Mouse (Mus musculus): ENCODE measurements around the gene Ifi213.
"Not testable (repeated sequence)": the region's sequence is repeated elsewhere in the genome, so short reads cannot be mapped to it uniquely, and the experiment has no call there.

The Ifi213 gene

GRCm38 (mm10) chr1:173598838-173599494, at the start of gene Ifi213:
TSS of gene Ifi213 (minus strand) at chr1:173599274.
- not testable (repeated sequence) for DNase-seq (ENCODE audit: low spot score)

- DNase-seq (ENCODE audit: low spot score) = no peak
Measured at GRCm38 (mm10) chr1:173645393-173645792, 46.3 kb upstream of the Ifi213 start.

- no peak for DNase-seq (ENCODE audit: low spot score)
Measured at GRCm38 (mm10) chr1:173633969-173634645, 35.0 kb upstream of the Ifi213 start.

GRCm38 (mm10) chr1:173630622-173631021, 31.5 kb upstream of the Ifi213 start, which contains the start of gene Ifi209:
TSS of gene Ifi209 (plus strand) at chr1:173630917.
- not testable (repeated sequence) for DNase-seq (ENCODE audit: low spot score)

- no peak for DNase-seq (ENCODE audit: low spot score)
Measured at GRCm38 (mm10) chr1:173626686-173627085, 27.6 kb upstream of the Ifi213 start.

- no peak for DNase-seq (ENCODE audit: low spot score)
Measured at GRCm38 (mm10) chr1:173624052-173624451, 25.0 kb upstream of the Ifi213 start.

- not testable (repeated sequence) for DNase-seq (ENCODE audit: low spot score)
Measured at GRCm38 (mm10) chr1:173622216-173622615, 23.1 kb upstream of the Ifi213 start.

GRCm38 (mm10) chr1:173610291-173610690, 11.2 kb upstream of the Ifi213 start:
- DNase-seq (ENCODE audit: low spot score) = not testable (repeated sequence)

GRCm38 (mm10) chr1:173589698-173590097, 9.4 kb downstream of the Ifi213 start:
- not testable (repeated sequence) for DNase-seq (ENCODE audit: low spot score)

- DNase-seq (ENCODE audit: low spot score) = no peak
Measured at GRCm38 (mm10) chr1:173579921-173580585, 19.0 kb downstream of the Ifi213 start.

GRCm38 (mm10) chr1:173579079-173579478, 20.0 kb downstream of the Ifi213 start:
- DNase-seq (ENCODE audit: low spot score) = no peak

- not testable (repeated sequence) for DNase-seq (ENCODE audit: low spot score)
Measured at GRCm38 (mm10) chr1:173550491-173551050, 48.5 kb downstream of the Ifi213 start.

- DNase-seq (ENCODE audit: low spot score) = not testable (repeated sequence)
Measured at GRCm38 (mm10) chr1:173548798-173549197, 50.3 kb downstream of the Ifi213 start.

- not testable (repeated sequence) for DNase-seq (ENCODE audit: low spot score)
Measured at GRCm38 (mm10) chr1:173535791-173536190, 63.3 kb downstream of the Ifi213 start, which contains the start of gene Ifi214. TSS of gene Ifi214 (minus strand) at chr1:173535957.

- no peak for DNase-seq (ENCODE audit: low spot score)
Measured at GRCm38 (mm10) chr1:173521452-173521851, 77.6 kb downstream of the Ifi213 start.

All from embryo, embryonic 10.5 days (tissue).